Mouse (Mus musculus) hindbrain, embryonic 15.5 days (tissue): ENCODE results near the gene Mras. TPM values are rescaled to one million over a fixed set of nuclear protein-coding genes. Genes with fewer than 3 reads are reported as not detected.

Source experiments
- ATAC-seq: fragments of 200-750 bp; cut with Nextera tagmentation; 2 replicates; pipeline ENCODE4 v1.8.0; 2017; ENCODE audit warnings: low read depth, moderate number of reproducible peaks, moderate TSS enrichment; ENCODE audit not compliant: low FRiP score
- H3K27ac ChIP-seq: fragments of 300-500 bp; sonication (generic); replicated peaks from 2 replicates; pipeline ENCODE4 v1.5.1; 2015; ENCODE audit warnings: mild to moderate bottlenecking, inconsistent platforms
- H3K27me3 ChIP-seq: fragments of 300-500 bp; sonication (generic); 2 replicates; pipeline ENCODE4 v1.6.1; 2015; ENCODE audit warnings: control low read depth, inconsistent platforms
- H3K36me3 ChIP-seq: fragments of 300-500 bp; sonication (generic); 2 replicates; pipeline ENCODE4 v1.6.1; 2015; ENCODE audit warnings: control low read depth, inconsistent platforms
- H3K4me1 ChIP-seq: fragments of 300-500 bp; sonication (generic); replicated peaks from 2 replicates; pipeline ENCODE4 v1.6.1; 2015; ENCODE audit warnings: control low read depth, inconsistent platforms
- H3K4me2 ChIP-seq: fragments of 300-500 bp; sonication (generic); 2 replicates; pipeline ENCODE4 v1.6.1; 2015; ENCODE audit warnings: moderate library complexity, mild to moderate bottlenecking, inconsistent platforms
- H3K4me3 ChIP-seq: fragments of 300-500 bp; sonication (generic); 2 replicates; pipeline ENCODE4 v1.5.1; 2015; ENCODE audit warnings: mild to moderate bottlenecking, inconsistent platforms
- H3K9ac ChIP-seq: fragments of 300-500 bp; sonication (generic); 2 replicates; pipeline ENCODE4 v1.6.1; 2015; ENCODE audit warnings: inconsistent platforms
- H3K9me3 ChIP-seq: fragments of 300-500 bp; sonication (generic); 2 replicates; pipeline ENCODE4 v1.6.1; 2016; ENCODE audit warnings: control low read depth, inconsistent platforms
- WGBS: fragments of 180-500 bp; shearing (Covaris S2); methylation state at CpG from one replicate; pipeline ENCODE4 v1.1.7; 2015; 5-methylcytosine and 5-hydroxymethylcytosine counted together
- polyA plus RNA-seq: library from polyadenylated mRNA; unstranded; fragments of >200 nt; fragmentation: Nextera tagmentation; extraction: Ambion mirVana; gene quantifications from 2 replicates; pipeline ENCODE4 v1.2.1, GENCODE M21; 2015

The Mras gene
- polyA plus RNA-seq, 1 experiment from 2014 or later = 53.8 TPM

- Histone ChIP-seq H3K36me3 (no peaks in the 10 kb centered on the region), H3K9ac (no peak overlapping the region), H3K27me3 (no peaks in the 10 kb centered on the region), H3K27ac (no peak overlapping the region), H3K9me3 (no peaks in the 10 kb centered on the region), H3K4me1 (peaks cover 2% of the 10 kb centered on the region; the same call in 1 of the 2 replicates), H3K4me2 (no peak overlapping the region), H3K4me3 (no peak overlapping the region)
- ATAC-seq = no peak
- WGBS = 68% methylated on average over 12 of the region's 12 CpGs
Measured at GRCm38 (mm10) chr9:99340126-99340525, 97.1 kb downstream of the Mras start.

GRCm38 (mm10) chr9:99339182-99339581, 98.0 kb downstream of the Mras start:
- no peaks in the 10 kb centered on the region for H3K36me3 ChIP-seq
- no peaks in the 10 kb centered on the region for H3K4me1 ChIP-seq
- H3K27me3 ChIP-seq = no peaks in the 10 kb centered on the region
- no peak overlapping the region for H3K4me2 ChIP-seq
- no peak overlapping the region for H3K9ac ChIP-seq
- no peak overlapping the region for H3K4me3 ChIP-seq
- no peak overlapping the region for H3K27ac ChIP-seq
- H3K9me3 ChIP-seq = no peaks in the 10 kb centered on the region
- 95% methylated on average over 1 of the region's 1 CpGs for WGBS
- ATAC-seq = no peak

DNA sequence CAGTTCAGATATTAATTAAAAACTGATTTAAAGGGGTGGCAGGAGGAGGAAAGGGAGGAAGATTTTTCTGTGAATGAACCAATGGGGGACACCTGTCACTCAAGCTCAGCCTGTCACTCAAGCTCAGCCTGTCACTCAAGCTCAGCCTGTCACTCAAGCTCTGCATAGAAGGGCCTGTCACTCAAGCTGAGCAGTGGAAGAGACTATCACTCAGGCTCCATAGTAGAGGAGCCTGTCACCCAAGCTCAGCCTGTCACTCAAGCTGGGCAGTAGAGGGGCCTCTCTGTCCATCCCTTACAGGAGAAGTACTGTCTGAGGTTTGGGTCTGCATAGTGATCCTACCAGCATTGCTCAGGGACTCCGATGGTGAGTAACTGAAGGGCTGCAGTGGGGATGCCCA, 98.9 kb downstream of the Mras start:
- H3K27me3 ChIP-seq = no peaks in the 10 kb centered on the region
- H3K4me3 ChIP-seq = no peak overlapping the region
- H3K27ac ChIP-seq = no peak overlapping the region
- no peak overlapping the region for H3K9ac ChIP-seq
- no peaks in the 10 kb centered on the region for H3K36me3 ChIP-seq
- no peaks in the 10 kb centered on the region for H3K9me3 ChIP-seq
- H3K4me2 ChIP-seq = no peak overlapping the region
- no peak for ATAC-seq
- 100% methylated on average over 1 of the region's 1 CpGs for WGBS
- H3K4me1 ChIP-seq = no peaks in the 10 kb centered on the region

DNA sequence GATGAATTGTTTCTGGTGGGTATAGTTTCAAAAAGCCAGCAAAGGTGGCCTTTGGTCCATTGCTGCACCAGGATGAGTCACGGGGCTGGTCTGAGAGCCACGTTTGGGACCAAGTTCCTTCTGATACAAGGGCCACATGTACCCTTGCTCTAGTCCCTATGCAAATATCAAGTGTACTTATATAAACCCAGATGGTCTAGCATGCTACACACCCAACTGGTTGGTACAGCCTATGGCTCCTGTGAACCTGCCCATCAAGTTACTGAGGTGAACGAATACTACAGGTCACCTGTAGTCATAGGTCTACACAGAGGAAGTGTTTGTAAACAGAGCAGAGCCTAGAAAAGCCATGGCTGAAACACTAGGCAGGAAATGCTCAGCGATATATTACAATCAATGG, 100.6 kb downstream of the Mras start:
- WGBS = 82% methylated on average over 4 of the region's 4 CpGs
- Histone ChIP-seq H3K9me3 (no peaks in the 10 kb centered on the region), H3K4me3 (no peak overlapping the region), H3K9ac (no peak overlapping the region), H3K36me3 (no peaks in the 10 kb centered on the region), H3K4me1 (no peaks in the 10 kb centered on the region), H3K27me3 (no peaks in the 10 kb centered on the region), H3K27ac (no peak overlapping the region), H3K4me2 (no peak overlapping the region)
- ATAC-seq = no peak

Other genes with a start within 250 kb of the Mras start
- not detected in 2 replicates for gene Faiml, start 200.1 kb downstream of the Mras start, polyA plus RNA-seq
- gene Cep70, start 194.0 kb downstream of the Mras start, polyA plus RNA-seq = 50.6 and 55.0 TPM in 2 replicates
- 0.76 and 0.87 TPM in 2 replicates for gene Esyt3, start 78.8 kb downstream of the Mras start, polyA plus RNA-seq
- gene Nme9, start 14.1 kb upstream of the Mras start, polyA plus RNA-seq = 0.60 and 0.62 TPM in 2 replicates
- 68.3 and 72.7 TPM in 2 replicates for gene Armc8, start 131.5 kb upstream of the Mras start, polyA plus RNA-seq
- gene Dbr1, start 138.4 kb upstream of the Mras start, polyA plus RNA-seq = 23.0 and 24.2 TPM in 2 replicates
- not detected in 2 replicates for gene A4gnt, start 175.1 kb upstream of the Mras start, polyA plus RNA-seq
- 9.9 and 10.9 TPM in 2 replicates for gene Dzip1l, start 192.1 kb upstream of the Mras start, polyA plus RNA-seq